Mouse (Mus musculus) liver, postnatal 0 days (tissue): ENCODE measurements at regions not wholly inside any gene's neighbourhood (a gene's known extent, or its start where the extent isn't known, plus 50 kb on each side); places are given as distances from the start of the nearest gene placed in this dataset.

Experiments
- CTCF ChIP-seq: sonication (generic); IDR thresholded peaks from 2 replicates; pipeline ENCODE4 v1.5.1; 2016; ENCODE audit warnings: antibody characterized with exemption, low read depth
- EP300 ChIP-seq: IDR thresholded peaks from 2 replicates; pipeline ENCODE4 v1.6.1; 2016; ENCODE audit warnings: antibody characterized with exemption, low read depth, mild to moderate bottlenecking

- TF ChIP-seq CTCF: no peak
- no peak for TF ChIP-seq EP300
Observed at GRCm38 (mm10) chr13:37101755-37102154, 51.7 kb upstream of the F13a1 start.
